8 mouse cellular contexts compared by ENCODE assay signal in genomic region chr7:27480506-27480905, GRCm38 (mm10). TPM values are rescaled to one million over a fixed set of nuclear protein-coding genes. Genes with fewer than 3 reads are reported as not detected.
DNase-seq lines count a peak whose midpoint lies in the region; ATAC-seq lines count a peak whose summit lies in the region.

No protein-coding gene starts in this region.

- 75% methylated on average over 3 of the region's 3 CpGs for WGBS in hindbrain, embryonic 10.5 days
- 73% methylated on average over 3 of the region's 3 CpGs for WGBS in hindbrain, embryonic 16.5 days
- WGBS in embryonic facial prominence, embryonic 13.5 days, result 65% methylated on average over 3 of the region's 3 CpGs
- 70% methylated on average over 3 of the region's 3 CpGs for WGBS in liver, embryonic 11.5 days

- H3K4me1 ChIP-seq in hindbrain, embryonic 10.5 days (replicated peaks), result peaks cover 17% of the 10 kb centered on the region
- peaks cover 4% of the 10 kb centered on the region; the same call in 1 of the 2 replicates for H3K4me1 ChIP-seq in hindbrain, embryonic 16.5 days (ENCODE audit: control insufficient read depth, insufficient read depth, low read depth, low read length)
- peaks cover 35% of the 10 kb centered on the region for H3K4me1 ChIP-seq in embryonic facial prominence, embryonic 13.5 days
- peaks cover 37% of the 10 kb centered on the region for H3K4me1 ChIP-seq in liver, embryonic 11.5 days (replicated peaks; ENCODE audit: control insufficient read depth, insufficient read depth, low read length)

- DNase-seq in hindbrain, embryonic 10.5 days (ENCODE audit: low spot score), result no peak
- peak; percentile 30 for DNase-seq in NIH3T3 (ENCODE audit: low read depth)
- DNase-seq in liver, embryonic 11.5 days (ENCODE audit: low spot score), result no peak
- no peak for DNase-seq in embryo, embryonic 11 days
- no peak for DNase-seq in frontal cortex, adult 2 months (ENCODE audit: extremely low spot score in 1 of 2, low spot score in 1 of 2)
- DNase-seq in urinary bladder, postnatal 36 days (ENCODE audit: low spot score in 2 of 2), result no peak

- H3K9ac ChIP-seq in hindbrain, embryonic 16.5 days (ENCODE audit: low read depth, low read length), result no peak overlapping the region
- H3K9ac ChIP-seq in embryonic facial prominence, embryonic 13.5 days, result 0 out of 2 replicates have a peak overlapping the region, but pooled peaks have one; percentile 62
- H3K9ac ChIP-seq in liver, embryonic 11.5 days (ENCODE audit: low read depth, low read length), result peak overlapping the region; percentile 55

- no peak overlapping the region for H3K4me2 ChIP-seq in hindbrain, embryonic 16.5 days (ENCODE audit: low read length)
- H3K4me2 ChIP-seq in embryonic facial prominence, embryonic 13.5 days, result peak overlapping the region; percentile 64
- H3K4me2 ChIP-seq in liver, embryonic 11.5 days, result peak overlapping the region; percentile 77

- no peaks in the 10 kb centered on the region for H3K9me3 ChIP-seq in hindbrain, embryonic 10.5 days
- no peaks in the 10 kb centered on the region for H3K9me3 ChIP-seq in hindbrain, embryonic 16.5 days (ENCODE audit: control insufficient read depth, low read length)
- no peaks in the 10 kb centered on the region for H3K9me3 ChIP-seq in embryonic facial prominence, embryonic 13.5 days
- H3K9me3 ChIP-seq in liver, embryonic 11.5 days (ENCODE audit: control insufficient read depth, low read length), result no peaks in the 10 kb centered on the region

- peaks cover 24% of the 10 kb centered on the region for H3K36me3 ChIP-seq in hindbrain, embryonic 10.5 days
- H3K36me3 ChIP-seq in hindbrain, embryonic 16.5 days (ENCODE audit: control insufficient read depth, insufficient read depth, low read length), result no peaks in the 10 kb centered on the region
- H3K36me3 ChIP-seq in embryonic facial prominence, embryonic 13.5 days, result peaks cover 30% of the 10 kb centered on the region
- H3K36me3 ChIP-seq in liver, embryonic 11.5 days (ENCODE audit: control insufficient read depth, insufficient read depth, low read length), result peaks cover 13% of the 10 kb centered on the region

- ATAC-seq in hindbrain, embryonic 16.5 days, result no peak
- ATAC-seq in embryonic facial prominence, embryonic 13.5 days (ENCODE audit: insufficient number of reproducible peaks, insufficient read depth, low FRiP score, low TSS enrichment, low read depth), result no peak
- no peak for ATAC-seq in liver, embryonic 11.5 days (replicated peaks; ENCODE audit: low FRiP score)

- peak overlapping the region; percentile 51; the same call in 1 of the 2 replicates for H3K4me3 ChIP-seq in hindbrain, embryonic 10.5 days
- H3K4me3 ChIP-seq in hindbrain, embryonic 16.5 days (ENCODE audit: low read length), result no peak overlapping the region
- H3K4me3 ChIP-seq in embryonic facial prominence, embryonic 13.5 days, result peak overlapping the region; percentile 42; the same call in 1 of the 2 replicates
- peak overlapping the region; percentile 26 for H3K4me3 ChIP-seq in liver, embryonic 11.5 days (ENCODE audit: low read depth, low read length)

- H3K27me3 ChIP-seq in hindbrain, embryonic 10.5 days (ENCODE audit: insufficient read depth, poor library complexity, severe bottlenecking), result peaks cover 4% of the 10 kb centered on the region
- H3K27me3 ChIP-seq in hindbrain, embryonic 16.5 days (replicated peaks; ENCODE audit: control insufficient read depth, insufficient read depth, low read length), result no peaks in the 10 kb centered on the region
- no peaks in the 10 kb centered on the region for H3K27me3 ChIP-seq in embryonic facial prominence, embryonic 13.5 days
- H3K27me3 ChIP-seq in liver, embryonic 11.5 days (replicated peaks; ENCODE audit: control insufficient read depth, insufficient read depth, low read length), result no peaks in the 10 kb centered on the region

- H3K27ac ChIP-seq in hindbrain, embryonic 10.5 days, result peak overlapping the region; percentile 89; the same call in 1 of the 2 replicates
- no peak overlapping the region for H3K27ac ChIP-seq in hindbrain, embryonic 16.5 days (ENCODE audit: low read depth, low read length)
- peak overlapping the region; percentile 88 for H3K27ac ChIP-seq in embryonic facial prominence, embryonic 13.5 days
- peak overlapping the region; percentile 89 for H3K27ac ChIP-seq in liver, embryonic 11.5 days (ENCODE audit: low read depth, low read length)

RNA-seq across cellular contexts. Expression of gene Sertad1, which starts 6.2 kb away (rescaled TPM):
- polyA plus RNA-seq in hindbrain, embryonic 10.5 days (2016; fragmentation: Nextera tagmentation; extraction: Ambion mirVana), result 21.5 and 23.6 TPM in 2 replicates
- polyA plus RNA-seq in hindbrain, embryonic 16.5 days (2015; fragmentation: Nextera tagmentation; extraction: Ambion mirVana), result 9.8 and 11.4 TPM in 2 replicates
- 34.7 and 40.1 TPM in 2 replicates for polyA plus RNA-seq in embryonic facial prominence, embryonic 13.5 days (2015; fragmentation: Nextera tagmentation; extraction: Ambion mirVana)
- polyA plus RNA-seq in liver, embryonic 11.5 days (2014; fragmentation: Nextera tagmentation; extraction: Ambion mirVana), result 23.0 and 24.3 TPM in 2 replicates
- 14.0 and 16.9 TPM in 2 replicates for polyA plus RNA-seq in frontal cortex, adult 2 months (2012; rRNA removed)

RNA-seq across cellular contexts. Expression of gene Sertad3, which starts 6.9 kb away (rescaled TPM):
- 23.0 and 24.2 TPM in 2 replicates for polyA plus RNA-seq in hindbrain, embryonic 10.5 days (2016; fragmentation: Nextera tagmentation; extraction: Ambion mirVana)
- 9.7 and 10.7 TPM in 2 replicates for polyA plus RNA-seq in hindbrain, embryonic 16.5 days (2015; fragmentation: Nextera tagmentation; extraction: Ambion mirVana)
- 33.6 and 38.2 TPM in 2 replicates for polyA plus RNA-seq in embryonic facial prominence, embryonic 13.5 days (2015; fragmentation: Nextera tagmentation; extraction: Ambion mirVana)
- 20.6 and 21.5 TPM in 2 replicates for polyA plus RNA-seq in liver, embryonic 11.5 days (2014; fragmentation: Nextera tagmentation; extraction: Ambion mirVana)
- 3.8 and 5.0 TPM in 2 replicates for polyA plus RNA-seq in frontal cortex, adult 2 months (2012; rRNA removed)

RNA-seq across cellular contexts. Expression of gene Prx, which starts 18.6 kb away (rescaled TPM):
- 2.5 and 3.4 TPM in 2 replicates for polyA plus RNA-seq in hindbrain, embryonic 10.5 days (2016; fragmentation: Nextera tagmentation; extraction: Ambion mirVana)
- polyA plus RNA-seq in hindbrain, embryonic 16.5 days (2015; fragmentation: Nextera tagmentation; extraction: Ambion mirVana), result 1.8 and 1.9 TPM in 2 replicates
- polyA plus RNA-seq in embryonic facial prominence, embryonic 13.5 days (2015; fragmentation: Nextera tagmentation; extraction: Ambion mirVana), result 5.8 and 6.3 TPM in 2 replicates
- 0.80 and 0.84 TPM in 2 replicates for polyA plus RNA-seq in liver, embryonic 11.5 days (2014; fragmentation: Nextera tagmentation; extraction: Ambion mirVana)
- polyA plus RNA-seq in frontal cortex, adult 2 months (2012; rRNA removed), result 0.29 and 0.46 TPM in 2 replicates

RNA-seq across cellular contexts. Expression of gene Blvrb, which starts 32.7 kb away (rescaled TPM):
- 40.6 and 41.8 TPM in 2 replicates for polyA plus RNA-seq in hindbrain, embryonic 10.5 days (2016; fragmentation: Nextera tagmentation; extraction: Ambion mirVana)
- polyA plus RNA-seq in hindbrain, embryonic 16.5 days (2015; fragmentation: Nextera tagmentation; extraction: Ambion mirVana), result 23.4 and 23.7 TPM in 2 replicates
- 46.1 and 52.9 TPM in 2 replicates for polyA plus RNA-seq in embryonic facial prominence, embryonic 13.5 days (2015; fragmentation: Nextera tagmentation; extraction: Ambion mirVana)
- polyA plus RNA-seq in liver, embryonic 11.5 days (2014; fragmentation: Nextera tagmentation; extraction: Ambion mirVana), result 581 and 583 TPM in 2 replicates
- 21.4 and 23.6 TPM in 2 replicates for polyA plus RNA-seq in frontal cortex, adult 2 months (2012; rRNA removed)

RNA-seq across cellular contexts. Expression of gene Sptbn4, which starts 33.0 kb away (rescaled TPM):
- polyA plus RNA-seq in hindbrain, embryonic 10.5 days (2016; fragmentation: Nextera tagmentation; extraction: Ambion mirVana), result 0.33 and 0.34 TPM in 2 replicates
- polyA plus RNA-seq in hindbrain, embryonic 16.5 days (2015; fragmentation: Nextera tagmentation; extraction: Ambion mirVana), result 3.1 and 3.7 TPM in 2 replicates
- 0.56 and 0.73 TPM in 2 replicates for polyA plus RNA-seq in embryonic facial prominence, embryonic 13.5 days (2015; fragmentation: Nextera tagmentation; extraction: Ambion mirVana)
- 0.17 and 0.19 TPM in 2 replicates for polyA plus RNA-seq in liver, embryonic 11.5 days (2014; fragmentation: Nextera tagmentation; extraction: Ambion mirVana)
- polyA plus RNA-seq in frontal cortex, adult 2 months (2012; rRNA removed), result 131 and 135 TPM in 2 replicates
